Mouse (Mus musculus): ENCODE data around the gene Rph3a.
"Not testable (repeated sequence)": the region's sequence is repeated elsewhere in the genome, so short reads cannot be mapped to it uniquely, and the experiment has no call there.

Gene Rph3a

GRCm38 (mm10) chr5:120908196-120908920 lies 101.5 kb downstream of the Rph3a start:
- DNase-seq (ENCODE audit: low spot score) = no peak

- DNase-seq (ENCODE audit: low spot score) = not testable (repeated sequence)
Measured at GRCm38 (mm10) chr5:120906791-120907733, 102.8 kb downstream of the Rph3a start, which contains the start of gene Oas1a. Gene Oas1a (minus strand): TSS chr5:120907521.

- no peak for DNase-seq (ENCODE audit: low spot score)
Measured at GRCm38 (mm10) chr5:120902056-120902455, 107.8 kb downstream of the Rph3a start.

GRCm38 (mm10) chr5:120900666-120901065 lies 109.2 kb downstream of the Rph3a start:
- no peak for DNase-seq (ENCODE audit: low spot score)

- no peak for DNase-seq (ENCODE audit: low spot score)
Measured at GRCm38 (mm10) chr5:120898726-120899125, 111.2 kb downstream of the Rph3a start.

- DNase-seq (ENCODE audit: low spot score) = no peak
Measured at GRCm38 (mm10) chr5:120898307-120898706, 111.6 kb downstream of the Rph3a start.

- no peak for DNase-seq (ENCODE audit: low spot score)
Measured at GRCm38 (mm10) chr5:120895231-120895900, 114.5 kb downstream of the Rph3a start.

- not testable (repeated sequence) for DNase-seq (ENCODE audit: low spot score)
Measured at GRCm38 (mm10) chr5:120894692-120895091, 115.2 kb downstream of the Rph3a start.

- not testable (repeated sequence) for DNase-seq (ENCODE audit: low spot score)
Measured at GRCm38 (mm10) chr5:120893866-120894265, 116.0 kb downstream of the Rph3a start.

GRCm38 (mm10) chr5:120892243-120892660 lies 117.6 kb downstream of the Rph3a start:
- DNase-seq (ENCODE audit: low spot score) = no peak

GRCm38 (mm10) chr5:120891566-120892242 lies 118.2 kb downstream of the Rph3a start:
- DNase-seq (ENCODE audit: low spot score) = not testable (repeated sequence)

GRCm38 (mm10) chr5:120890991-120891390 lies 118.9 kb downstream of the Rph3a start:
- no peak for DNase-seq (ENCODE audit: low spot score)
